Mouse (Mus musculus) testis, adult 2 months (tissue): ENCODE data around the gene Swi5.

Source experiments
- CTCF ChIP-seq: fragments of 200-500 bp; IDR thresholded peaks from 2 replicates; pipeline ENCODE4 v1.5.1; 2012; ENCODE audit warnings: low read depth, mild to moderate bottlenecking, inconsistent platforms, low read length, moderate library complexity; ENCODE audit not compliant: control insufficient read depth, insufficient read depth, insufficient replicate concordance
- POLR2A ChIP-seq: fragments of 200-500 bp; IDR thresholded peaks from 2 replicates; pipeline ENCODE4 v1.6.1; 2012; ENCODE audit warnings: low read depth, mild to moderate bottlenecking, inconsistent platforms, low read length, moderate library complexity; ENCODE audit not compliant: control insufficient read depth

DNA sequence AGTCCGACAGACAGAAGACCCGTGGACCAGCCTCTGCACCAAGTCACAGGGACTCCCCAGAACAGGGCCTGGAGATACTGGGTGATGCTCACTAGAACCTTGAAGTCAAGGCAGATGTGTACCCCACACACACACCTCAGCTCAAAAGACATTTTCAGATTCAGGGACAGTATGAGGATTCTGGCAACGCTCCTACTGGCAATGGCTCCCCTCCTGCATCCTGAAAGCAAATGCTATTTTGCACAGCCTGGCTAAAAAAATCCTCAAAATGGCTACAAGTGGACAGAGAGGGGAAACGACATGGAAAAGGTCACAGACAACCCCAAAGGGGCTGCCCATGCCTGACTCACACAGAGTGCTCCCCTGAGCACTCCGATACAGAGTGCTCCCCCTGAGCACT lies 44.3 kb upstream of the Swi5 start:
- TF ChIP-seq CTCF (no peak), POLR2A (no peak)
